Mouse (Mus musculus): ENCODE results near the gene Ksr1. TPM values are rescaled to one million over a fixed set of nuclear protein-coding genes. Genes with fewer than 3 reads are reported as not detected.

The Ksr1 gene
- polyA plus RNA-seq, 1 experiment from 2014 or later = 5.7 TPM

DNA sequence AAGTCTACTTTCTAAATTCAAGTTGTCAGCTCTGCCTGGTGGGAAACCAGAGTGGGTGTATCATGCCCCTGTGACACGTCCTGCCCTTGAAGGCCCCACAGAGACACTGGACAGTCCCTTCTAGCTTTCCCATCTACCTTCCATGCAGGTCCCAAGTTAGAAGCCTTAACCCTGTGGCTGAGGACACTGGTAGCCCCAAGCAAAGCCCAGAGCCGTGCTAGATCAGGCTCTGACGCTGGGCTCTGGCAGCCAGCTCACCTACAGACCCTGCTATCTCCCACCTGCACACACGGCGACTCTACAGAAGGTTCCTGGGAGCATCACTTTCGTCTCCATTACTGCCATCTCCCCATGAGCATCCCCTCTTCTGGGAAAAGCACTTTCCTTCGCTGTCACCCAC lies 162.7 kb downstream of the Ksr1 start:
- Histone ChIP-seq H3K4me2 (ENCODE audit: low read depth) (no peak overlapping the region), H3K4me3 (ENCODE audit: low read depth, low read length) (no peak overlapping the region), H3K9me3 (ENCODE audit: control insufficient read depth, low read length) (no peaks in the 10 kb centered on the region), H3K27ac (ENCODE audit: low read depth, low read length) (no peak overlapping the region), H3K27me3 (ENCODE audit: control insufficient read depth, insufficient read depth, low read length) (no peaks in the 10 kb centered on the region), H3K9ac (ENCODE audit: low read length) (no peak overlapping the region), H3K36me3 (ENCODE audit: control insufficient read depth, insufficient read depth, low read length) (no peaks in the 10 kb centered on the region), H3K4me1 (ENCODE audit: control insufficient read depth, insufficient read depth, low read length) (no peaks in the 10 kb centered on the region)
- DNase-seq (ENCODE audit: low spot score) (no peak), ATAC-seq (ENCODE audit: insufficient read depth, low FRiP score, low TSS enrichment) (no peak)
- WGBS = 85% methylated on average over 7 of the region's 7 CpGs

DNA sequence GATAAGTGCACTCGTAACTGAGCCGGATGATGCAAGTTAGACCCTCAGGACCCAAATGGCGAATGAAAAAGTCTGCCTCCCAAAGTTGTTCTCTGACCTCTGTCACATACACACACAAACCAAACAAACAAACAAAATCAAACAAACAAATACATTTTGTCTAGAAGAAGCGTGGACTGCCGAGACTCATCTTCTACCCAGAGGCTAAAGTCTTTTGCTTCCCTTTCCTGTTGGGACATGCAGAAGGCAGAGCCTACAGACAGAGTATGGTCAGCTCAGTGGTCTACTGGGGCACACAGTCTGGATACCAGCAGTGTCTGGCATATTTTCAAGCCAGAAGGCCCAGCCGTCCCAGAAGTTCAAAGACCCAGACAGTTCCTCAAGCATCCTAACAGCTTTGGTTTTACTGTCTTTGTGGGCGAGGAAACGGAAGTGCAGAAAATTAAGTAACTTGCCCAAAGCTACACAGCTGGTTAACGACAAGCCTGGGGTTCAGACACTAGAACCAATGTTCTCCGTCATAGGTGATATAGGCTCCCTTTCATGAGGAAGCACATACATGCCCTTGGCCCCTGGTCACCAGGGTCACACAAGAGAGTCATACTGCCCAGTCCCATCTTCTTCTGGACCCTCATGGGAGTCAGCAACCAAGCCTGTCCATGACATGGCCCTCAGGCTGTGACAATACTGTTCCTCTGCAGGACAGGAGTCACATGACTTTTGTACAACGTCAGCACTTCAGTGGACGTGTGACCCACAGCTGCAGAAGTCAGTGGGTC lies 163.5 kb downstream of the Ksr1 start:
- Histone ChIP-seq H3K27ac (ENCODE audit: low read depth, low read length) (no peak overlapping the region), H3K36me3 (ENCODE audit: control insufficient read depth, insufficient read depth, low read length) (no peaks in the 10 kb centered on the region), H3K27me3 (ENCODE audit: control insufficient read depth, insufficient read depth, low read length) (no peaks in the 10 kb centered on the region), H3K4me3 (ENCODE audit: low read depth, low read length) (no peak overlapping the region), H3K4me2 (ENCODE audit: low read depth) (no peak overlapping the region), H3K9ac (ENCODE audit: low read length) (no peak overlapping the region), H3K4me1 (ENCODE audit: control insufficient read depth, insufficient read depth, low read length) (no peaks in the 10 kb centered on the region), H3K9me3 (ENCODE audit: control insufficient read depth, low read length) (no peaks in the 10 kb centered on the region)
- DNase-seq (ENCODE audit: low spot score) (no peak), ATAC-seq (ENCODE audit: insufficient read depth, low FRiP score, low TSS enrichment) (no peak)
- WGBS = 87% methylated on average over 12 of the region's 12 CpGs

DNA sequence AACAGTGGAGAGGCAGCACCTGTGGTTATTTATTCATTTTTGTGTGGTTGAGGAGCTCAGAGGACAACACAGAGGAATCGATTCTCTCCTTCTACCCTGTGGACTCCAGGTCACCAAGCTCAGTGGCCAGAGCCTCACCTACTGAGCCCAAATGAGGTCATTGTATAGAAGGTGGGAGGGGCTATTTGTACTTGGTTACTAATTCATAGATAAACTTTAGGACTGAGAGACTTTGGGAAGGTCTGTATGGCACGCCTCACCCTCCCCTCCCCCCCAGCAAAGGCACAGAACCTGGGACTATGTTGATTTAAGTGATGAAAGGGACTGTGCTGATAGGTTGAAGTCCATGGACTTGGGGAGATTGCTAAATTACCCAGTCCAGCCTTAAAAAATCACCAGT lies 164.2 kb downstream of the Ksr1 start:
- DNase-seq (ENCODE audit: low spot score) (no peak), ATAC-seq (ENCODE audit: insufficient read depth, low FRiP score, low TSS enrichment) (no peak)
- Histone ChIP-seq H3K27ac (ENCODE audit: low read depth, low read length) (no peak overlapping the region), H3K9me3 (ENCODE audit: control insufficient read depth, low read length) (no peaks in the 10 kb centered on the region), H3K36me3 (ENCODE audit: control insufficient read depth, insufficient read depth, low read length) (no peaks in the 10 kb centered on the region), H3K9ac (ENCODE audit: low read length) (no peak overlapping the region), H3K4me2 (ENCODE audit: low read depth) (no peak overlapping the region), H3K27me3 (ENCODE audit: control insufficient read depth, insufficient read depth, low read length) (no peaks in the 10 kb centered on the region), H3K4me3 (ENCODE audit: low read depth, low read length) (no peak overlapping the region), H3K4me1 (ENCODE audit: control insufficient read depth, insufficient read depth, low read length) (no peaks in the 10 kb centered on the region)
- WGBS = 71% methylated on average over 2 of the region's 2 CpGs

- no peak for DNase-seq (ENCODE audit: low spot score)
Observed at GRCm38 (mm10) chr11:78980083-78980634, 166.0 kb downstream of the Ksr1 start.

DNA sequence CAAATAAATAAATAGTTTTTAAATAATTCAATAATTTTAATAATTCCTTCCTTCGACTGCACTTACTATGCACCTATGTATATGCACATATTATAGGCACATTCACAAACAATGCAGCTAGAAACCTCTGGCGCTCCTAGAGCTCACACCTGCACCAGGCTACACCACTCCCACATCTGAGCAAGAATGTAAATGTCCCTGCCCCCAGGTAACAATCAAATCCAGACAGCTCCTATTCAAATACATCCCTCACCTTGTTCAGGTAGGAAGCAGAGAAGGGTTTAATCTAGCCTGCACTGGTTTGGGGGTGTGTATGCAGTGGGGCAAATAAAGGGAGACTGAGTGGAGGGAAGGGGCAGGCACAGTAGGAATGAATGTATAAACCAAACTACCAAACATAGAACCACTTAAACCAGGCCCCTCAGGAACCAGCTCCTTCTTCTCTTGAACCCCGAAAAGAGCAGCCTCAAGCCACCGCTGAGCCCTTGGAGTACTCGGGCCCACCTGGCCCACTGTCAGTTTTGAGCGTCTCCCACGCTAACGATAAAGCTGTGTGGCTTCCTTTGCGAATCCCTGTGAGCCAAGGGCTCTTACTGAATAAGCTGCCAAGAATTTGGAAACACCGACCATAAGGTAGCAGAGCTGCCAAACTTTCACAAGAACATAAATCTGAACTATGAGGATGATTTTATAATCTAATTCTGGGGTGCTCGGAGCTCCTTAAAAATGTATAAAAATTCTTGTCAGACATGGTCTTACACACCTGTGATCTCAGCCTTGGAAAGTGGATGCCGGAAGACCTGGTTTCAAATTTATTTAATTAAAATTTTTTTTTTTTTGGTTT lies 167.8 kb downstream of the Ksr1 start:
- Histone ChIP-seq H3K9ac (ENCODE audit: low read length) (no peak overlapping the region), H3K36me3 (ENCODE audit: control insufficient read depth, insufficient read depth, low read length) (no peaks in the 10 kb centered on the region), H3K27ac (ENCODE audit: low read depth, low read length) (no peak overlapping the region), H3K27me3 (ENCODE audit: control insufficient read depth, insufficient read depth, low read length) (no peaks in the 10 kb centered on the region), H3K9me3 (ENCODE audit: control insufficient read depth, low read length) (no peaks in the 10 kb centered on the region), H3K4me2 (ENCODE audit: low read depth) (no peak overlapping the region), H3K4me3 (ENCODE audit: low read depth, low read length) (no peak overlapping the region), H3K4me1 (ENCODE audit: control insufficient read depth, insufficient read depth, low read length) (peaks cover 2% of the 10 kb centered on the region; the same call in 1 of the 2 replicates)
- no peak for DNase-seq (ENCODE audit: low spot score)
- 85% methylated on average over 12 of the region's 12 CpGs for WGBS
- ATAC-seq (ENCODE audit: insufficient read depth, low FRiP score, low TSS enrichment) = no peak

More at GRCm38 (mm10) chr11:78980083-78980634, 166.0 kb downstream of the Ksr1 start:
- Histone ChIP-seq H3K36me3 (ENCODE audit: control insufficient read depth, insufficient read depth, low read length) (no peaks in the 10 kb centered on the region), H3K9me3 (ENCODE audit: control insufficient read depth, low read length) (no peaks in the 10 kb centered on the region), H3K27ac (ENCODE audit: low read depth, low read length) (no peak overlapping the region), H3K27me3 (ENCODE audit: control insufficient read depth, insufficient read depth, low read length) (no peaks in the 10 kb centered on the region), H3K4me2 (ENCODE audit: low read depth) (no peak overlapping the region), H3K4me3 (ENCODE audit: low read depth, low read length) (no peak overlapping the region), H3K4me1 (ENCODE audit: control insufficient read depth, insufficient read depth, low read length) (no peaks in the 10 kb centered on the region), H3K9ac (ENCODE audit: low read length) (no peak overlapping the region)
- ATAC-seq (ENCODE audit: insufficient read depth, low FRiP score, low TSS enrichment) = no peak
- 82% methylated on average over 4 of the region's 4 CpGs for WGBS

GRCm38 (mm10) chr11:78976731-78977510 lies 169.3 kb downstream of the Ksr1 start:
- ATAC-seq (ENCODE audit: insufficient read depth, low FRiP score, low TSS enrichment) (no peak), DNase-seq (ENCODE audit: low spot score) (no peak)
- Histone ChIP-seq H3K36me3 (ENCODE audit: control insufficient read depth, insufficient read depth, low read length) (no peaks in the 10 kb centered on the region), H3K4me2 (ENCODE audit: low read depth) (no peak overlapping the region), H3K9ac (ENCODE audit: low read length) (no peak overlapping the region), H3K4me1 (ENCODE audit: control insufficient read depth, insufficient read depth, low read length) (peaks cover 11% of the 10 kb centered on the region), H3K9me3 (ENCODE audit: control insufficient read depth, low read length) (no peaks in the 10 kb centered on the region), H3K27me3 (ENCODE audit: control insufficient read depth, insufficient read depth, low read length) (no peaks in the 10 kb centered on the region), H3K27ac (ENCODE audit: low read depth, low read length) (no peak overlapping the region), H3K4me3 (ENCODE audit: low read depth, low read length) (no peak overlapping the region)
- 79% methylated on average over 8 of the region's 8 CpGs for WGBS

- Histone ChIP-seq H3K36me3 (ENCODE audit: control insufficient read depth, insufficient read depth, low read length) (no peaks in the 10 kb centered on the region), H3K4me3 (ENCODE audit: low read depth, low read length) (no peak overlapping the region), H3K27ac (ENCODE audit: low read depth, low read length) (0 out of 2 replicates have a peak overlapping the region, but pooled peaks have one; percentile 6), H3K9ac (ENCODE audit: low read length) (no peak overlapping the region), H3K27me3 (ENCODE audit: control insufficient read depth, insufficient read depth, low read length) (no peaks in the 10 kb centered on the region), H3K9me3 (ENCODE audit: control insufficient read depth, low read length) (no peaks in the 10 kb centered on the region), H3K4me2 (ENCODE audit: low read depth) (no peak overlapping the region), H3K4me1 (ENCODE audit: control insufficient read depth, insufficient read depth, low read length) (peaks cover 11% of the 10 kb centered on the region)
- 64% methylated on average over 17 of the region's 17 CpGs for WGBS
- DNase-seq (ENCODE audit: low spot score) (peak; percentile 53), ATAC-seq (ENCODE audit: insufficient read depth, low FRiP score, low TSS enrichment) (no peak)
Observed at GRCm38 (mm10) chr11:78973381-78974150, 172.6 kb downstream of the Ksr1 start.

Measured in neural tube, embryonic 11.5 days (tissue).